In genomic region chr11:35378802-35379201, GRCm38 (mm10) we compare ENCODE assay signal across 15 mouse cellular contexts.
"Had no signal": no experiment of that assay in that cellular context is flagged by ENCODE, and none has a peak within 500 bp of the region (broad histone marks: within the 10 kb centered on the region; RNA-seq: fewer than 3 reads in every experiment).

No protein-coding gene starts in this region.

- H3K9me3 ChIP-seq: liver, embryonic 15.5 days; midbrain, embryonic 15.5 days; neural tube, embryonic 12.5 days had no signal

- H3K27ac ChIP-seq: liver, embryonic 15.5 days; macrophage; midbrain, embryonic 15.5 days; neural tube, embryonic 12.5 days had no signal

- H3K4me2 ChIP-seq: liver, embryonic 11.5 days; liver, embryonic 15.5 days; midbrain, embryonic 11.5 days; midbrain, embryonic 15.5 days; neural tube, embryonic 12.5 days had no signal

- H3K4me3 ChIP-seq: liver, embryonic 15.5 days; megakaryocyte, embryonic 14.5 days; midbrain, embryonic 15.5 days; neural tube, embryonic 12.5 days had no signal

- H3K36me3 ChIP-seq: liver, embryonic 15.5 days; midbrain, embryonic 15.5 days; neural tube, embryonic 12.5 days had no signal

- H3K9ac ChIP-seq: liver, embryonic 15.5 days; midbrain, embryonic 15.5 days; neural tube, embryonic 12.5 days had no signal

- ATAC-seq: midbrain, embryonic 15.5 days had no signal

- H3K27me3 ChIP-seq: liver, embryonic 15.5 days; megakaryocyte, embryonic 14.5 days had no signal

- H3K4me1 ChIP-seq: liver, embryonic 15.5 days; megakaryocyte, embryonic 14.5 days; midbrain, embryonic 15.5 days; neural tube, embryonic 12.5 days had no signal

- DNase-seq: kidney, adult 8-10 months; kidney, postnatal 25 days; lung, adult 2 months; lung, postnatal 14 days; retina, postnatal 1 day; right cerebral cortex, postnatal 4 days; thymus, adult 18-20 months; thymus, postnatal 25 days had no signal
